Mouse (Mus musculus): ENCODE data around the gene Lim2. TPM values are rescaled to one million over a fixed set of nuclear protein-coding genes. Genes with fewer than 3 reads are reported as not detected.

Lim2 gene
- polyA plus RNA-seq, 1 experiment: not detected

DNA sequence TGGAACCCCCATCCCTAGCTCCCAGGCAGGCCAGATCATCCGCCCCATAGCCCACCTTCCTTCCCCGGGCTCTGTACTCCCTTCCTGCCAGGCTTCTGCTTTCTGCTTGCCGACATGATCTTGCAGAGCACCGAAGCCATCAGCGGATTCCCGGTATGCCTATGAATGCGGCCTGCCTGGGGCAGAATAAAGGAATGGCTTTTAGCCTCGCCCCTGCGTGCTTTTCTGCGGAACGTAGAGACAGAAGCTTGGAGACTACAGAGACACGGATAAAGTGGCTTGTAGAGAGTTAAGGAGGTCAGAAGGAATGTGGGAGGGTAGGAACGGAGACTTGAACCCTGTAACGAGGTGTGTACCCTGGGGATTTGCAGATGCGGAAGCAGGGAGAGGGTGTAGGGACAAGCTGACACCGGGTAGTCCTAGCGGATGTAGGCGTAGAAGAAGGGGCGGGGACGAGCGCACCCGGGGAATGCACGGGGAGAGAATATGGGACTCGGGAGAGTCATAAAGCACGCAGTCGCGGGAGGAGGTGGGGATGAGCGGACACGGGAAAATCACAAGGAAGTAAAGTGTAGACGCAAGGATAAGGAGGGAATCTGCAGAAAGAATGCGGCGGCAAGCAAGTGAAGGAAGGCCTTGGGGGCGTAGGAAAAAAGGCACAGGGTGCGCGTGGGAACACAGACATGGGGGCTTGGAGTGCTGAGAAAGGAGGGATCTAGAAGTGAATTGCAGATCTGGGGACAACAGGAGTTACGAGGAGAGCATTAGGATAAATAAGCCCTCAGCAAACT is 15.9 kb downstream of the Lim2 start:
- DNase-seq (ENCODE audit: low read depth, low spot score): peak; percentile 67
- WGBS: under 1% methylated on average over 36 of the region's 36 CpGs

DNA sequence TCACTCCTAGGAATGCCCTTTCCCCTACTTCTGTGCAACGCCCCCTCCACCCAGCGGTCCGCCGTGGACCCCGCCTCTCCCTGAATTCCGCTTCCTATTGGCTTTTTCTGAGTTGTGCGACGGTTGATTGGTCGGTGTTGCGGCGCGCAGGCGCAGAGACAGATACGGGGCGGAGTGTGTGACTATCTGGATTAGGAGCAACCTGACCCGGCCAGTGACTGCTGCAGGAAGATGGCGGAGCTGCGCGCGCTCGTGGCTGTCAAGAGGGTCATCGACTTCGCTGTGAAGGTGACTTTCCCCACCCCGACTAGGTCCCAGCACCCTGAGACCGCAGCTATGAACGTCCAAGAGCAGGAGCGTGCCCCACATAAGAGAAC is 16.4 kb downstream of the Lim2 start, which contains the start of the genes Etfb and Gm45233:
Etfb (plus strand) TSS at position 167 of the 377 bp plus-strand sequence.
Gm45233 (plus strand) TSS at position 212 of the 377 bp plus-strand sequence.
- under 1% methylated on average over 27 of the region's 27 CpGs for WGBS
- DNase-seq (ENCODE audit: low read depth, low spot score): peak; percentile 76

DNA sequence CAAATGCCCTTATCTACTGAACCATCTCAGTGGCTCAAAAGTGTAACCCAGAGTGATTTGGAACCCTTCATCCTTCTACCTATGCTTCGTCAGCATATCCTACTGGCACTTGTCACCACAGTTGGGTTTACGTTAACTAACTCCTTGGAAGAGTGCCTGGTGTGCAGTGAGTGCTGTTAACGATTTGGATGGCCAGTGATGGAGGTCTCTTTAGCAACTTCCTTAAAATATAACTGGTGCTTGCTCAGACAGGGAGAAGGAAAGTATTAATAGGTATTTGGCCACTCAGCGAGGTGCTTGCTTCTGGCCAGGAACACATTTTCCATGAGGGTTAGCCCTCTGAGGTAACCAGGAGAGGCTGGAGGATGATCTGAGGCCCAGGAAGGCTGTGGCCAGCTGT is 20.3 kb downstream of the Lim2 start:
- DNase-seq (ENCODE audit: low read depth, low spot score): no peak
- WGBS: 23% methylated on average over 4 of the region's 4 CpGs

DNA sequence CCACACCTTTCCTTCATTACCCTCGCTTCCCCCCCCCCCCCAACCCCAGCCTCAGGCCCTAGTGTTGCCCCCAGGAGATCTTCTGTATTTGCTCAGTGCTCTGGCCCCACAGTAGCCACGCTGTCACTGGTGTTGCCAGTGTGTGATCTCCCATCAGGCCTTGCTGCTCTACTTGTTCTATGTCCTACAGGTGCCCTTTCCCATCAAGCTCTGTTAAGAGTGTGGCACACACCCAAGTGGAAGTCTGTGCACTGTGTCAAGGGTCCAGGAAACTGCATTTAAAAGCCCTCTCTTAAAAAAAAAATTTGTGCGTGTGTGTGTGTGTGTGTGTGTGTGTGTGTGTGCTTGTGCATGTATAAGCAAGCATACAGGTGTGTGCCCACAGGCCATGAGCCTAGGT is 20.8 kb downstream of the Lim2 start:
- WGBS: 49% methylated on average over 2 of the region's 3 CpGs
- DNase-seq (ENCODE audit: low read depth, low spot score): no peak

DNA sequence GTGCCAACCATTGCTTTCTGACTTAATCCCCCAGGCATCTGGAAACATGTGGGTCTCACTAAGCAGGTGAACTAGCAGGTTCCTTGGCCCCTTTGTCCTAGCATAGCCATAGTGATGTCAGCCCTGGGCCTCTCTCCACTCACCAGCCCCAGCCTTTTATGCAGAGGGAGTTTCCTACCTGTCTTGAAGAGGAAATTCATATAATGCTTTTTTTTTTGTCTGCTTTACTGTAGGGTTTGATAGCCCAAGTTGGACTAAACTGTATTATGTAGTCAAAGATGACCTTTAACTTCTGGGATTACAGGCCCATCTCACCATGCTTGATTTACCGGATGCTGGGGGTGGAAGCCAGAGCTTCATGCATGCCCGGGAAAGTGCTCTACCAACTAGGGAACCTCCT is 22.3 kb downstream of the Lim2 start:
- no peak for DNase-seq (ENCODE audit: low read depth, low spot score)
- WGBS: 95% methylated on average over 2 of the region's 2 CpGs

DNA sequence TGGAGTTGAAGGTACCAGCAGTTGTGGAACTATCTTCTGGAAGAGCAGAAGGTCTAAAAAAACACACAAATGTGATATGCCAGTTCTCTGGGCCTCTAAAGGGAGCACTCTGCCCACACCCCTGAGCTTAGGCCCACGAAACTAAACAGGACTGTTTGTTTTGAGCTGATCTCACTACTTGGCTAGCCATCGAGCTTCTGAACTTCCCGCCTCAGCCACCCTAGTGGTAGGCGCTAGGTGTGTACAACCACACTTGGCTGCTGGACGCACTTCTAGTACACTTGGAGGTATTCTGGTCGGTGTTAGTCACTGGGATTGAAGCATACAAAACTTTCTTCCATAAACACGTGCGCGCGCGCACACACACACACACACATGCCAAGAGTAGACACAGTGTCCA is 24.3 kb downstream of the Lim2 start:
- 77% methylated on average over 11 of the region's 11 CpGs for WGBS
- no peak for DNase-seq (ENCODE audit: low read depth, low spot score)

DNA sequence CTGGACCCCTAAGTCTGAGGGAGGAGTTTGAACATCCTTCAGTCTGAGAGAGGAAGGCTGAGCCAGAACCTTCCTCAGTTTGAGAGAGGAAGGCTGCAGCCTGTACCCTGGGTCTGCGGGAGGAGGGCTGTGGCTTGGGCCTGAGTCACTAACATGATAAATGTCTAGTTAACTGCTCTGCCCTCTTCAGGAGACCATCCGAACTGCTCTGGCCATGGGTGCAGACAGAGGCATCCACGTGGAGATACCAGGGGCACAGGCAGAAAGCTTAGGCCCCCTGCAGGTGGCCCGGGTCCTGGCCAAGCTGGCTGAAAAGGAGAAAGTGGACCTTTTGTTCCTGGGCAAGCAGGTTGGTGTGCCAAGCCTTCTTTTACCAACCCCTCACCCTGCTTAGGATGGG is 25.1 kb downstream of the Lim2 start:
- WGBS: 47% methylated on average over 4 of the region's 4 CpGs
- no peak for DNase-seq (ENCODE audit: low read depth, low spot score)

DNA sequence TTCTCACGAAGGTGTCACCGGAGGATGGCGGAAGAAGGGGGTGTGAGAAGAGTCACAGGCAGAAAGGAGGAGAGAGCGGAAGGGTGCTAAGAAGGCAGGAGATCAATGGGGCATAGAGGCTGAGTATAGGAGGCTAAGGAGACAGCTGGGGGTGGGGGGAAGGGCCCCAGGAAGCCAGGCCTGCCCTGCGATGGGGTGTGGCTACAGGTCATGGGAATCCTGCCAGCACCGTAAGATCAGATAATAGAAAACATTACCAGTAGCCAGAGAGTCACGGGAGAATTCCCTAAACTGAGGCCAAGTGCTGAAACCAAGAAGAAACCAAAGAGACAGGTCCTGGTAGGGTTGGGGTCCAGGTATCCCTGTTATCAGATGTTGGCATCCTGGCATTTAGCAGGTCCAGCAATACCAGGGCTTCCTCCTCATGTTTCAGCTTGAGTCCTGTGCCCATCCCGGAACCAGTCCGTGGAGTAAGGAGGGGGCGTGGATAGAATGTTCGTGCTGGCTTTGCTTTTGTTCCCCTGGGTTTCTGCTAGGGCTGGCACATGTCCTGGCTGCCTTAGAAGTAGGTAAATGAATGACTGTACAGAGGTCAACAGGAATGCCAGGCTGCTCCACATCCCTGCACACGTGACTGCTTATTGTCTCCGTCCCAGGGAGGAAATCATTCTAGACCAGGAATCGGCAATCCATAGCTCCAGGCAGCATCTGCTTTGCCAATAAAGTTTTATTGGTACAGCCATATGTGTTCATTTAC is 26.3 kb downstream of the Lim2 start:
- 34% methylated on average over 14 of the region's 14 CpGs for WGBS
- DNase-seq (ENCODE audit: low read depth, low spot score): peak; percentile 62

DNA sequence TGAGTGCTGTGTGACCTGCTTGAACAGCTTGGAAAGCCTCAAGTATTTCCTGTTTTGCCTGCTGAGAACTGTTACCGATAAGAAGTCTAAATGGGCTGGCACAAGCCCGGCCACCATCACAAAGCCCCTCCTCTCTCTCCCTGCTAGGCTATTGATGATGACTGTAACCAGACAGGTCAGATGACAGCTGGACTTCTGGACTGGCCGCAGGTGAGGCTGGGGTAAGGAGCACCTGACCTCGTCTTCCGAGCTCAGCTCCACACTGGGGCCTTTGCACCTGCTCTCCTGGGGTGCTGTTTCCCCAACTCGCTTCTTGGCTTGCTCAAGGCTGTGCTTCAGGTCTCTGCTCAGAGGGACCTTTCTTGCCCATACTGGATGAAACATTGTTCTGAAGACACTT is 26.9 kb downstream of the Lim2 start:
- 57% methylated on average over 6 of the region's 6 CpGs for WGBS
- DNase-seq (ENCODE audit: low read depth, low spot score): no peak

DNA sequence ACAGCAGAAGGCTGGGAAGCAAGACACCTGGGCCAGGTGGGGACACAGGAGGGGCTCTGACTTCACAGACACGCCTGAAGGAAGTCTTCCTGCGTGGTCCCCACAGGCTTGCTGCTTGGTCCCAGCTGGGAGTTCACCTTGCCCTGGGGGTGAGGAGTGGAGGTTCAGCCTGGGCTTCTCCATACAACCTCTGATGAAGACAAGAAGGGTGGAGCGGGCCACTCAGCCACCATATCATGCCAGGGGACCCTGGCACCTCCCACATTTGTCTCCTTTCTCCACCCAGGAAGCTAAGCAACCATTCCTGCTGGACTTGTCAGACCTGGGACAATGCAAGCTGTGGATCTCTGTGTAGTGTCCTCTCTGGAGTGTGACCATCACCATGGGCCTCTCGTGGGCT is 35.4 kb downstream of the Lim2 start, which contains the start of gene Vsig10l:
Vsig10l (plus strand) TSS at position 301 of the 400 bp plus-strand sequence.
- DNase-seq (ENCODE audit: low read depth, low spot score): no peak
- 44% methylated on average over 4 of the region's 4 CpGs for WGBS

DNA sequence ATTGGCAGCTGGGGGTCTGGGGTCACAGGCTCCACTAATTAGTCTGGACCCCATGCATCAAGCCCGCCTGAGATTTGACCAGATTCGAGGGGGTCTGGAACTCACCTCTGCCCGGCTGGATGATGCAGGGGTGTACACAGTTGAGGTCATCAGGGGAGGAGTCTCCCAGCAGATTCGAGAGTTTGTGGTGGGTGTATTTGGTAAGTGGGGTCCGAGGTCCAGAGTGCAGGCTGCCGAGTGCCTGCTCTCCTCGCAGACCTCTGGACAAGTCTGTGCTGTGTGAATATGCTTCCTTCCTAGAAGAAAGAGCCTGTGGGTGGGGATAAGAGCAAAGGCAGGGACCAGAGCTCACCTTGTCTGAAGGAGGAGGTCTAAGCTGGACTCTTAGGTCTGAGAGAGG is 36.5 kb downstream of the Lim2 start:
- 81% methylated on average over 7 of the region's 7 CpGs for WGBS

DNA sequence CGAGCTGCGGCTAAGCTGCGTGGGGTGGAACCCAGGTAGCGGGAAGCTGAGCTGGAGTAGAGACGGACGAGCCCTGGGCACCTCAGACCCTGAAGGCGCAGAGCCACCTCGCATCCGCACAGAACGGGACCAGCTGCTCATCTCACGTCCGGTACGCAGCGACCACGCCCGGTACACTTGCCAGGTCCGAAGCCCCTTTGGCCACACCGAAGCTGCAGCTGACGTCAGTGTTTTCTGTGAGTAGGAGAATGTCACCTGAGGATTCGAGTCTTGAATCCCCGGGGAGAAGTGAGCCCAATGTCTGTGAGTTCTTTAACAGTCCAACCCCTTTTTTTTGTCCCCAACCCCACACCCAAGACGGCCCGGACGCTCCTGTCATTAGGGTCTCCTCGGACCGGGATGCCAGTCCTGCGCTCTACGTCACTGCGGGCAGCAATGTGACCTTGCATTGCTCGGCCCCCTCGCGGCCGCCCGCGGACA is 37.4 kb downstream of the Lim2 start:
- DNase-seq (ENCODE audit: low read depth, low spot score): no peak
- WGBS: 8% methylated on average over 35 of the region's 35 CpGs

More for the DNA sequence above, 36.5 kb downstream of the Lim2 start:
- DNase-seq (ENCODE audit: low read depth, low spot score): no peak

DNA sequence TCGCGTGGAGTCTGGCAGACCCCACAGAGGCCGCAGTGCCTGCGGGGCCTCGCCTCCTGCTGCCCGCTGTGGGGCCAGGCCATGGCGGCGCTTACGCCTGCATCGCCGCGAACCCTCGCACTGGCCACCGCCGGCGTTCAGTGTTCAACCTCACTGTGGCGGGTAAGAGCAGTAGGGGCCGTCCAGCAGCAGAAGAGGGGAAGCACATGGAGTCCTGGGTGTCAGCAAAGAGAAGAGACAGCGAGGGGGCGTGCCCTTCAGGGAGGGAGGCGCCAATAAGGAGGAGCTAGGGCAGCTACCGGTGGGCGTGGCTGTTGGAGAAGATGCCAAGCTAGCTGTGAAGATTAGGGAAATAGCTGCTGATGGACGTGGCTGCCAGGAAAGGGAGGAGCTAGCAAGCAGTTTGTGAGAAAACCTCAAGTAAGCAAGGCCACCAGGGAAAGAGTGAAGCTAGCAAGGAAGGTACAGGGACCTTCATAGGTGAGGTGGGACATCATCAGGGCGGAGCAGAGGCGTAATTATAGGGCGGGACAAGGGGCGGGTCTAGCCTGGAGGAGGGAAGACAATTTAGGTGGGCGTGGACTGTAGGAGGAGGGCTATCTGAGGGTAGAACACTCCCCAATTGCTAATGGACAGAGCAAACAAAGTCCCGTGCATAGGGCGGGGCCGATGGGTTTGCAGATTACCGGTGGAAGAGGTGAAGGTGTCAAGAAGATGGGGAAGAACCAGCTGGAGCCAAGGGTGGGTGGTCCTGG is 38.1 kb downstream of the Lim2 start:
- peak; percentile 71 for DNase-seq (ENCODE audit: low read depth, low spot score)
- under 1% methylated on average over 33 of the region's 33 CpGs for WGBS

DNA sequence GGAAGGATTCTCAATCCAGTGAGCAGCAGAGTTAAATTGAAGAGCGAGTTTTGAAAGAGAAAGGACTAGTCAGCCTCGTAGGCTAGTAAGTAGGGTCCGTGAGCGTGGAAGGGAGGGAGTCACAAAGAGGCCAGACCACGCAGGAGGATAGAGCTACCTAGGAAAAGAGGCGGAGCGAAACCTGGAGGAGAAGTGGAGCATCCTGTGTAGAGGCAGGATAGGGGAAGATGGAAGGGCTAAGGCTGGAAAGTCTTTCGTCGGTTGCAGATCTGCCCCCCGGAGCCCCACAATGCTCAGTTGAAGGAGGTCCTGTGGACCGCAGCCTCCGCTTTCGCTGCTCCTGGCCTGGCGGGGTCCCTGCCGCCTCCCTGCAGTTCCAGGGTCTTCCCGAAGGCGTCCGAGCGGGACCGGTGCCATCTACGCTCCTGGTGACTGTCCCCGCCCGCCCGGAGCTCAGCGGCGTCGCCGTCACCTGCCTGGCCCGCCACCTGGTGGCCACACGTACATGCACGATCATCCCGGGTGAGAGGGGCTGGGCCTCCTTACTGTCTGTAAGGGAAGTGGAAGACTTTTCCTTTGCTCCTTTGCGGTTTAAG is 38.7 kb downstream of the Lim2 start:
- WGBS: under 1% methylated on average over 33 of the region's 33 CpGs
- DNase-seq (ENCODE audit: low read depth, low spot score): peak; percentile 45

DNA sequence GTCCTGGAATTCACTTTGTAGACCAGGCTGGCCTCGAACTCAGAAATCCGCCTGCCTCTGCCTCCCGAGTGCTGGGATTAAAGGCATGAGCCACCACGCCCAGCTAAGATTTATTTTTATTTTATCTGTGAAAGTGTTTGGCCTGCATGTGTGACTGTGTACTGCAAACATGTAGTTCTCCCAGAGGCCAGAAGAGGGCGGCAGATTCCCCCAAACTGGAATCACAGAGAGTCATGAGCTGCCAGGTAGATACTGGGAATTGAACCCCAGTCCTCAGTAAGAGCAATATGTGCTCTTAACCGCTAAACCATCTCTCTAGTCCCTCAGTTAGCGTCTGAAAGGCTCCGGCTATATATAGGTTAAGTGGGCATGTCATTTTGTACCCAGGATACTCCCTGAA is 42.9 kb downstream of the Lim2 start:
- WGBS: 54% methylated on average over 8 of the region's 8 CpGs
- no peak for DNase-seq (ENCODE audit: low read depth, low spot score)

DNA sequence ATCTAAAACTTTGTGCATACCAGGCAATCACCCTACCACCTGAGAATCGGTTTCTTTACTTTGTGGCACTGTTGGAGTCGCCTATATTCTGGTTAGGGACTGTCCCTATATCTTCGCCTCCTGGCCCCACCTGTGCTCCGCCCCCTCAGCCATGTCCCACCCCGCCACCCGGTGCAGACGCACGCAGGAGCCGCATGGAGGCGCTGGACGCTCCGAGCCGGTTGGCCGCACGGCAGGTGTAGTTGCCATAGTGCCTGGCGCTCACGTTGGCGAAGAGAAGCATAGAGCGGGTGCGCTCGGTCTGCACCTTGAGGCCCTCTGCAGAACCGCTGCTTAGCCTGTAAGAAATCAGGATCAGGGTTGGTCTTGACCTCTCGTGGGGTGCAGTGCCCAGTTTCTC is 48.2 kb downstream of the Lim2 start:
- no peak for DNase-seq (ENCODE audit: low read depth, low spot score)
- 8% methylated on average over 23 of the region's 23 CpGs for WGBS

DNA sequence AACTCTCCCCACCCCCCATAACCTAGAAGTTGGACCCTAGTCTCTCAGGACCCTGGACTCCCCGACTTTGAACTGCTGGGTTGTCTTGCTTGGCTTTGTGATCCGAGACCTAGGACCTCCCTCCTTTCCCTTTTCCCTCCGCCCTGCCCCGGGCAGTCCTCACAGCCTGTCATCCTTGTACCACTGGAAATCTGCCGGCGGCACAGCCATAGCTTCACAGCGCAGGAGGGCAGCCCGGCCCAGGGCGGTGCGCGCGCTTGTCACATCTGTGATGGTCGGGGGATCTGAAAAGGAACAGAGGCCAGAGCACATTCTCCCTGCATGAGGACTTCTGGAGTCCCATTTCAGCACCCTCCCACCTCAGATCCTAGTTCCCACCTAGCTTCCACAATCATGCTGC is 48.9 kb downstream of the Lim2 start:
- 7% methylated on average over 13 of the region's 13 CpGs for WGBS
- DNase-seq (ENCODE audit: low read depth, low spot score): no peak

DNA sequence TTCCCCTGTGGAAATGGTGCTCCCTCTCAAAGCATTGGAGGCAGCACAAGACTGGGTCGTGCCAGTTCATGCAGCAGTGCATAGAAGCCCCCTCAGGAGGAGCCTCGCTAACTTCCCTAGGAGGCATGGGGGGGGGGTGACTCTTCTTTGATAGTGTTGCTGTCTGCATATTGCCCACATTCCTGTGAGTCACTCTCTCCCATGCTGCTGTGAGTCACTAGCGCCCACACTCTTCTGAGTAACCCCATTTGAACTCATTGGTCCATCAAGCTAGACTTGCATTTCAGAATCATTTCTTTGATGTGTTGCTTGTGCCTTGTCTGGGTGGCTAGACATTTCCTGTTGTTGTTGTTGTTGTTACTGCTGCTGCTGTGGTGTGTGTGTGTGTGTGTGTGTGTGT is 53.7 kb downstream of the Lim2 start:
- DNase-seq (ENCODE audit: low read depth, low spot score): no peak
- WGBS: 62% methylated on average over 3 of the region's 3 CpGs

DNA sequence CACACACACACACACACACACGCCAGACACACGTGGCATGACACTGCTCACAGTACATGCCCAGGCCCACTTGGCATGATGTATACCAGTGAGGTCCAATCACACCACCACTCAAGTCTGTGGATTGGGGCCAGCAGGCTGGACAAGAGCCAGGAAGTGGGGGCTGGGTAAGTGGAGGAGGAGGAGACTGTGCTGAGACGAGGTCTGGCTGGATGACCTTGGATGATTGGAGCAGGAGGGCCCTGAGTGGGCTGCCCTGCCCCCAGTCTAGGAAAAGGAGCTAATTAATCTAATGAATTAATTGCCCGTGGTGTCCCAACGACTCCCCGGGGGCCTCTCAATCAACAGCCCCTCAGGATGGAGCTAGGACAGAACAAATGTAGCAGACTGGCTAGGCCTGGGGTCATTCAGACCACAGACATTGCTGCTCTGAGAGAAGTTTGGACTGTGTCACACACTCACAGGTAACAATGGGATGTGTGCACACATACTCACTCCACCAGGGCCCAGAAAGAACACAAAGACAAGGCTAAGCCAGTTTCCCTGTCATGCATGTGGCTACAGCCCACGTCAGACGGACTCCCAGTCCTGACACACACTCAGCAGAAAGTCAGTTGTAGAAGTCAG is 54.7 kb downstream of the Lim2 start:
- 65% methylated on average over 8 of the region's 8 CpGs for WGBS
- no peak for DNase-seq (ENCODE audit: low read depth, low spot score)

Data from large intestine, adult 2 months (tissue).